Mouse (Mus musculus) ZHBTc4 (cell line): ENCODE results near the gene Stmnd1.
"Not testable (repeated sequence)": the region's sequence is repeated elsewhere in the genome, so short reads cannot be mapped to it uniquely, and the experiment has no call there.

Experiments used
- DNase-seq: peaks from one replicate; pipeline ENCODE4 v3.0.0-alpha.2; 2011; ENCODE audit warnings: low read depth, low spot score

Stmnd1 gene

GRCm38 (mm10) chr13:46273453-46274110, at the start of gene Stmnd1:
TSS of gene Stmnd1 (plus strand) at chr13:46273721.
- DNase-seq = peak; percentile 8

GRCm38 (mm10) chr13:46226956-46227355, 46.6 kb upstream of the Stmnd1 start:
- no peak for DNase-seq

GRCm38 (mm10) chr13:46227486-46227885, 46.0 kb upstream of the Stmnd1 start:
- DNase-seq = no peak

GRCm38 (mm10) chr13:46228750-46229149, 44.8 kb upstream of the Stmnd1 start:
- not testable (repeated sequence) for DNase-seq

GRCm38 (mm10) chr13:46231514-46232085, 41.9 kb upstream of the Stmnd1 start:
- no peak for DNase-seq

- no peak for DNase-seq
Observed at GRCm38 (mm10) chr13:46237723-46238349, 35.7 kb upstream of the Stmnd1 start.

GRCm38 (mm10) chr13:46238796-46239195, 34.7 kb upstream of the Stmnd1 start:
- no peak for DNase-seq

- DNase-seq = no peak
Observed at GRCm38 (mm10) chr13:46241391-46242188, 31.9 kb upstream of the Stmnd1 start.

GRCm38 (mm10) chr13:46253753-46254152, 19.8 kb upstream of the Stmnd1 start:
- no peak for DNase-seq

- no peak for DNase-seq
Observed at GRCm38 (mm10) chr13:46254171-46254570, 19.4 kb upstream of the Stmnd1 start.

- DNase-seq = no peak
Observed at GRCm38 (mm10) chr13:46255616-46256015, 17.9 kb upstream of the Stmnd1 start.

- DNase-seq = peak; percentile 69
Observed at GRCm38 (mm10) chr13:46257847-46258246, 15.7 kb upstream of the Stmnd1 start.

- no peak for DNase-seq
Observed at GRCm38 (mm10) chr13:46259526-46259925, 14.0 kb upstream of the Stmnd1 start.

GRCm38 (mm10) chr13:46261244-46261643, 12.3 kb upstream of the Stmnd1 start:
- DNase-seq = peak; percentile 68

GRCm38 (mm10) chr13:46267783-46268182, 5.7 kb upstream of the Stmnd1 start:
- no peak for DNase-seq

- peak; percentile 58 for DNase-seq
Observed at GRCm38 (mm10) chr13:46268341-46268740, 5.2 kb upstream of the Stmnd1 start.

GRCm38 (mm10) chr13:46268815-46269445, 4.6 kb upstream of the Stmnd1 start:
- DNase-seq = no peak

GRCm38 (mm10) chr13:46272811-46273452, 589 bp upstream of the Stmnd1 start:
- DNase-seq = no peak

- no peak for DNase-seq
Observed at GRCm38 (mm10) chr13:46275701-46276100, 2.2 kb downstream of the Stmnd1 start.

- peak; percentile 85 for DNase-seq
Observed at GRCm38 (mm10) chr13:46282543-46282942, 9.0 kb downstream of the Stmnd1 start.

GRCm38 (mm10) chr13:46287801-46288200, 14.3 kb downstream of the Stmnd1 start:
- no peak for DNase-seq
